Mouse (Mus musculus) midbrain, embryonic 15.5 days (tissue): ENCODE data around the gene Cdc42ep1. TPM values are rescaled to one million over a fixed set of nuclear protein-coding genes. Genes with fewer than 3 reads are reported as not detected.

Source experiments
- ATAC-seq: fragments of 200-750 bp; cut with Nextera tagmentation; replicated peaks from 2 replicates; pipeline ENCODE4 v1.8.0; 2017; ENCODE audit warnings: moderate TSS enrichment
- H3K27ac ChIP-seq: fragments of 300-500 bp; sonication (generic); 2 replicates; pipeline ENCODE4 v1.5.1; 2015; ENCODE audit warnings: mild to moderate bottlenecking, inconsistent platforms
- H3K27me3 ChIP-seq: fragments of 300-500 bp; sonication (generic); replicated peaks from 2 replicates; pipeline ENCODE4 v1.6.1; 2015; ENCODE audit warnings: inconsistent platforms
- H3K36me3 ChIP-seq: fragments of 300-500 bp; sonication (generic); replicated peaks from 2 replicates; pipeline ENCODE4 v1.6.1; 2015; ENCODE audit warnings: inconsistent platforms
- H3K4me1 ChIP-seq: fragments of 300-500 bp; sonication (generic); 2 replicates; pipeline ENCODE4 v1.6.1; 2015; ENCODE audit warnings: inconsistent platforms
- H3K4me2 ChIP-seq: fragments of 300-500 bp; sonication (generic); 2 replicates; pipeline ENCODE4 v1.6.1; 2015; ENCODE audit warnings: inconsistent platforms, mild to moderate bottlenecking, moderate library complexity
- H3K4me3 ChIP-seq: fragments of 300-500 bp; sonication (generic); 2 replicates; pipeline ENCODE4 v1.5.1; 2015; ENCODE audit warnings: mild to moderate bottlenecking, inconsistent platforms
- H3K9ac ChIP-seq: fragments of 300-500 bp; sonication (generic); 2 replicates; pipeline ENCODE4 v1.6.1; 2015; ENCODE audit warnings: mild to moderate bottlenecking, inconsistent platforms
- H3K9me3 ChIP-seq: fragments of 300-500 bp; sonication (generic); 2 replicates; pipeline ENCODE4 v1.6.1; 2016; ENCODE audit warnings: inconsistent platforms
- WGBS: fragments of 180-500 bp; shearing (Covaris S2); methylation state at CpG from one replicate; pipeline ENCODE4 v1.1.7; 2015; ENCODE audit warnings: mixed read lengths; 5-methylcytosine and 5-hydroxymethylcytosine counted together
- polyA plus RNA-seq: library from polyadenylated mRNA; unstranded; fragments of >200 nt; fragmentation: Nextera tagmentation; extraction: Ambion mirVana; gene quantifications from 2 replicates; pipeline ENCODE4 v1.2.1, GENCODE M21; 2015

The Cdc42ep1 gene
- polyA plus RNA-seq, 1 experiment from 2014 or later = 13.1 TPM

DNA sequence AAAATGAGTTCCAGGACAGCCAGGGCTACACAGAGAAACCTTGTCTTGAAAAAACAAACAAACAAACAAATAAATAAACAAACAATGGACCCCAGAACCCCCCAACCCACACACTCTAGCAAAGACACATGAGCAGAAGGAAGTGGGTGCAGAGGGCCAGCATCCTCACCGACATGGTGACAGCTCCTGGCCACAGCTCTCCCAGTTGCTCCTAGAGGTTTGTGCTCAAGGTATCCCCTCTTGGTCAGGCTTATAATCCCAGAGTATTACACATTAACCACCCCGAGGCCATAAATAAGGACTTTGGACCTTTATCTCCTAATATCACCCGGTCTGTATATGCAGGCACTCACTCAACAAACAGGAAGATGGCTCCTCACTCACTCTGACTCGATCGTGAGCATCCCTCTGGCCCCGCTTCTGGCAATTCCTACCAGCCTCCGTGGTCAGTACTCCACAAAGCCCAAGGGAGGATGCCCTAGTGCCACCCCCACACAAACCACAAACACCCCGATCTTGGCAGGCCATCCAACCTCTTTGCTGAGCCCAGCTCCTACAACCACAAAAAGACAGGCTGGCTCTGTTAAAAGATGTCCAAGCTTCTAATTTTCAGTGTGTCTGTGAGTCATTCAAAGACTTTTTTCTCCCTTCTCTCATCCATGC is 13.0 kb downstream of the Cdc42ep1 start, which contains the start of gene Lgals2:
TSS of gene Lgals2 (minus strand) at position 227 of the 663 bp plus-strand sequence.
- no peak for ATAC-seq
- no peak within 1 kb of the TSS for H3K4me3 ChIP-seq
- no peak within 1 kb of the TSS for H3K9ac ChIP-seq
- H3K4me1 ChIP-seq = 0 out of 2 replicates have a peak, but pooled peaks cover 3% of the 10 kb centered on the region
- no peak within 1 kb of the TSS for H3K4me2 ChIP-seq
- 72% methylated on average over 8 of the region's 8 CpGs for WGBS
- H3K27me3 ChIP-seq = no peaks in the 10 kb centered on the region
- H3K36me3 ChIP-seq = no peaks in the 10 kb centered on the region
- H3K27ac ChIP-seq = no peak within 1 kb of the TSS
- no peaks in the 10 kb centered on the region for H3K9me3 ChIP-seq

DNA sequence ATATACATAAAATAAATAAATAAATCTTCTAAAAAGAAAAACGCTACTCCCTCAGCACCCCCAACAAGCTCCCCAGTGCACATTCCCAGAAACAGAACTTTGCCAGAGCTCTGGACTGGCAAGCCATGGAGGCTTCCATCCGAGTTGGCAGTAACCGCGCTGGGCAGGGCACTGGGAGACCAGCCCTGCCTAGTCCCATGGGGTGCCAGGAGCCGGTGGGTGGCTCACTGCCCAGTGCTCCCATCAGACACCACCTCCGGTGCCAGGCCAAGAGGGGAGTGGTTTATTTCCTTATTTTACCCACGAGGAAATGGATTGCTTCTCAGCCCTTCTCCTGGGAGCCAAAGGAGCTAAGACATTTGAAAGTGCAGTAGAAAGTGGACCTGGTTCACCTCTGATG is 14.6 kb downstream of the Cdc42ep1 start:
- H3K9ac ChIP-seq = no peak overlapping the region
- H3K36me3 ChIP-seq = no peaks in the 10 kb centered on the region
- WGBS = 82% methylated on average over 7 of the region's 7 CpGs
- H3K4me3 ChIP-seq = no peak overlapping the region
- no peak for ATAC-seq
- H3K27me3 ChIP-seq = no peaks in the 10 kb centered on the region
- H3K9me3 ChIP-seq = no peaks in the 10 kb centered on the region
- H3K4me1 ChIP-seq = no peaks in the 10 kb centered on the region
- no peak overlapping the region for H3K27ac ChIP-seq
- no peak overlapping the region for H3K4me2 ChIP-seq

DNA sequence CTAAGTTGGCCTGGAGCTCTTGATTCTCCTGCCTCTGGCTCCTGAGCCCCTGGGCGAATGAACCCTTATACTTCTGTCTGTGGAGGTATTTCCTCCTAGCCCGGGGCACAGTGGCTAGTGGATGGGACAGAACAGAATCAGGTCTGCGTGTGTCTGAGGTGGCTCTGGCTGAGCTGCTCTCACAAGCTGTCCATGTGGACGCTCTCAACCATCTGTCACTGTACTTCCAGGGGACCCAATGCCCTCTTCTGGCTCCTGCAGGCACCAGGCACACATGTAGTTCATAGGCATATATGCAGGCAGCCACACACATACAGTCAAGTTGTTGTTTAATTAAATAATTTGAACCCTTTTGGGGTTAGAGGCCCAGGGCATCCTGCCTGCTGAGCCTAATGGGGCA is 16.9 kb downstream of the Cdc42ep1 start:
- Histone ChIP-seq H3K36me3 (no peaks in the 10 kb centered on the region), H3K9me3 (no peaks in the 10 kb centered on the region), H3K4me2 (no peak overlapping the region), H3K4me3 (no peak overlapping the region), H3K9ac (no peak overlapping the region), H3K27me3 (no peaks in the 10 kb centered on the region), H3K27ac (no peak overlapping the region), H3K4me1 (no peaks in the 10 kb centered on the region)
- 83% methylated on average over 4 of the region's 4 CpGs for WGBS
- ATAC-seq = no peak

DNA sequence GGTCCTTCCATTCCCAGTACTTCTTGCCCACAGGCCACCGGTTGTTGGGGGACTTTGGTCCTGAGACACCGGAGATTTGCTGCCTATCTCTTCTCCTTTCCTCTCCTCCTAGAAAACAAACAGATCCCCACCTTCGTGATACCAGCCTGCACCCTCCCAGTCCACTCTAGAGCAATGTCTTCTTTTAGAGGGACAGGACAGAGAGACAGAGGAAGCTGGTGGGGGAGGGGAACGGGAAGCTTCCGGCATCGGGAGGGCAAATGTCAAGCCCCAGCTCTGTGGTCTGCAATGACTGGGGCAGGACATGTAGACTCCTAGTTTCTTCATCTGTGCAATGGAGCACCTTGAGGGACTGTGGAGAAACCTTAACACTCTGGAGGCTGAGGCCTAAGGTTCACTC is 17.3 kb downstream of the Cdc42ep1 start:
- H3K9me3 ChIP-seq = no peaks in the 10 kb centered on the region
- no peak for ATAC-seq
- H3K36me3 ChIP-seq = no peaks in the 10 kb centered on the region
- H3K4me2 ChIP-seq = no peak overlapping the region
- H3K27me3 ChIP-seq = no peaks in the 10 kb centered on the region
- H3K4me1 ChIP-seq = no peaks in the 10 kb centered on the region
- no peak overlapping the region for H3K9ac ChIP-seq
- no peak overlapping the region for H3K4me3 ChIP-seq
- no peak overlapping the region for H3K27ac ChIP-seq
- WGBS = 78% methylated on average over 6 of the region's 6 CpGs

DNA sequence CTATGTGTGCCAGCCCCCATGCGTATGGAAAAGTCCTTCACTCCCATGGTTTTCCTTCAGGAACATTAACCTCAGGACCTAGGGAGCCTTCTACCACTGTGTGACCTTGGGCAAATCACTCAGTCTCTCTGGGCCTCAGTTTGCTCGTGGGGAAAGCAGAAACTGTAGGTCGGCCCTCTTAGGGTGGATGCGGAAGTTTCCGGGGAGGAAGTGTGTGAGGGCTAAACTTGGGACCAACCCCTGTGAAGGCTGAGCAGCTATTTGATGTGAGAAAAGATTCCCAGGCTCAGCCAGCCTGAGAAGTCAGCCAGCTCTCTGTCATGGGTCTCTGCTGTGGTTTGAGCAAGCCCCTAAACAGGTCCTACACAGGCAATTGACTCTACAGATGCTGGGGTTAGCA is 19.9 kb downstream of the Cdc42ep1 start:
- ATAC-seq = no peak
- Histone ChIP-seq H3K4me3 (no peak overlapping the region), H3K4me1 (no peaks in the 10 kb centered on the region), H3K9me3 (no peaks in the 10 kb centered on the region), H3K27ac (no peak overlapping the region), H3K9ac (no peak overlapping the region), H3K4me2 (no peak overlapping the region), H3K27me3 (no peaks in the 10 kb centered on the region), H3K36me3 (no peaks in the 10 kb centered on the region)
- 81% methylated on average over 5 of the region's 5 CpGs for WGBS

DNA sequence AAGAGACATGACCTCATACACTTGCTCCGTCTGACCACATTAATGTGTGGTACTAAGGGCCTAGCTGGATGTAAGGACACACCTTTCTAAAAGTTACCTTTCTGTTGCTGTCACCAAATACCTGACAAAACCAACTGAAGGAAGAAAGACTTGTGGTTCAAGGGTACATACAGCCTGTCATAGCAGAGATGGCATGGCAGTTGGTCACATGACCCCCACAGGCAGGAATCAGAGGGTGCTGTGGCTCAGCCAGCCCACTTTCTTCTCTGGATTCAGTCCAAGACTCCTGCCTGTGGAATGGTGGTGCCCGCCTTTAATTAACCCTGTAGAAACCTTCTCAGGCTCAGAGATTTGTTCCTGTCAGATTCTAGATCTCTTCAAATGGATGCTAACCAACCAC is 20.7 kb downstream of the Cdc42ep1 start:
- Histone ChIP-seq H3K4me2 (no peak overlapping the region), H3K9me3 (no peaks in the 10 kb centered on the region), H3K4me1 (no peaks in the 10 kb centered on the region), H3K27ac (no peak overlapping the region), H3K27me3 (no peaks in the 10 kb centered on the region), H3K4me3 (no peak overlapping the region), H3K9ac (no peak overlapping the region), H3K36me3 (no peaks in the 10 kb centered on the region)
- ATAC-seq = no peak
- 73% methylated on average over 2 of the region's 2 CpGs for WGBS

DNA sequence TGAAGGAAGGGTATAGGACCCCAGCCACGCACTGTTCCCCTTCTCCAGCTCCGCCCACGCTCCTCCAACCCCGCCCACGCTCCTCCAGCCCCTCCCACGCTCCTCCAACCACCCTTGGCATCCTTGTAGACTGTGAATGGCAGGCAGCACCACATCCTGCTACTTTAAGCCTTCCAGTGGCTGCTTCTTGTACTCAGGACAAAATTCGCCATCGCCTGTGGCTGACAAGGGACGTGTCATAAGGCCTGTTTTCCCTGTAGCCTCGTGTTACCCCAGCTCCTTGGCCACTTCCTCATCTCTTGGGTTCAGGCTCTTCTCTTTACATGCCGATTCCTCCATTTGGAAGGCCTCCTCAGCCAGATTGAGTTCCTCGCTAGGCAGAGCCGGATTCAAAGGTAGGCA is 21.4 kb downstream of the Cdc42ep1 start:
- 55% methylated on average over 13 of the region's 13 CpGs for WGBS
- H3K4me2 ChIP-seq = no peak overlapping the region
- H3K27ac ChIP-seq = no peak overlapping the region
- H3K9ac ChIP-seq = no peak overlapping the region
- no peaks in the 10 kb centered on the region for H3K27me3 ChIP-seq
- no peaks in the 10 kb centered on the region for H3K9me3 ChIP-seq
- H3K4me3 ChIP-seq = no peak overlapping the region
- no peaks in the 10 kb centered on the region for H3K36me3 ChIP-seq
- H3K4me1 ChIP-seq = no peaks in the 10 kb centered on the region
- ATAC-seq = no peak

DNA sequence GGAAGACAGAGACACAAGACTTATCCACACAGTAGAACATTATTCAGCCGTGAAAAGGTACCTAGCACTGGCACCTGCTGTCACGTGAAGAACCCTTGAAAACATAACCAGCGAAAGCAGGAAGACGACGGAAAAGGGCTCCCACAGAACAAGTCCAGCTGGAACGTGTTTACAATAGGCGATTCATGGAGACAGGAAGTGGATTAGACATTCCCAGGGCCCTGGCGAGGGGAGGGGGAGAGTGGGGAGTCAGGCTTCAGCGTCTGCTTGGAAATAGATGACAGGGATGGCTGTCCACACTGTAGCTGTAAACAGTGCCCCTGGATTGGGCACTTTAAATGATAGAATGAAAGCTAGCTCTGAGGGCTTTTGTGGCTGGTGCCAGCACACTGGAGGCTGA is 26.0 kb downstream of the Cdc42ep1 start:
- 18% methylated on average over 9 of the region's 9 CpGs for WGBS
- H3K36me3 ChIP-seq = no peaks in the 10 kb centered on the region
- H3K9ac ChIP-seq = no peak overlapping the region
- peak; percentile 66; the same call in 1 of the 2 replicates for ATAC-seq
- H3K27me3 ChIP-seq = no peaks in the 10 kb centered on the region
- no peaks in the 10 kb centered on the region; the same call in 1 of the 2 replicates for H3K4me1 ChIP-seq
- no peaks in the 10 kb centered on the region for H3K9me3 ChIP-seq
- peak overlapping the region; percentile 51 for H3K27ac ChIP-seq
- H3K4me3 ChIP-seq = no peak overlapping the region
- no peak overlapping the region for H3K4me2 ChIP-seq

DNA sequence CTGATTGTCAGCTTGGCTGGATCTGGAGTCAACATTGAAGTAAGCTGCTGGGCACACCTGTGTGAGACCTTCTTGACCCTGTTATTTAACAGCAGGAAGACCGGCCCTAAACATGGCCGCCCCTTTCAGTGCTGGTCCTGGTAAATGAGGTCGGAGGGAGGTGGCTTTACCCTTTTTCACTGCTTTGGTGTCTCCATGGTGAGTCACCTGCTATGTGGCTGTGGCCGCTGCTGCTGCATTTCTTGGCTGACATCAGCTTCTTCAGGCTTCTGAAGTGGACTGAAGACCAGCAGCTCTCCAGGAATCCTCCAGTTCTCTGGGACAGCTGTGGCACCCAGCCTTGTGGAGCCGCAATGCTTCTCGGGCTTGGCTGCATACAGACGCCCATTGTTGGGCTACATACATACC is 26.4 kb downstream of the Cdc42ep1 start:
- ATAC-seq = peak; percentile 24; the same call in 1 of the 2 replicates
- Histone ChIP-seq H3K4me3 (no peak overlapping the region), H3K27ac (peak overlapping the region; percentile 51), H3K4me2 (no peak overlapping the region), H3K36me3 (no peaks in the 10 kb centered on the region), H3K9me3 (no peaks in the 10 kb centered on the region), H3K9ac (no peak overlapping the region), H3K27me3 (no peaks in the 10 kb centered on the region), H3K4me1 (no peaks in the 10 kb centered on the region; the same call in 1 of the 2 replicates)
- WGBS = 41% methylated on average over 7 of the region's 7 CpGs

DNA sequence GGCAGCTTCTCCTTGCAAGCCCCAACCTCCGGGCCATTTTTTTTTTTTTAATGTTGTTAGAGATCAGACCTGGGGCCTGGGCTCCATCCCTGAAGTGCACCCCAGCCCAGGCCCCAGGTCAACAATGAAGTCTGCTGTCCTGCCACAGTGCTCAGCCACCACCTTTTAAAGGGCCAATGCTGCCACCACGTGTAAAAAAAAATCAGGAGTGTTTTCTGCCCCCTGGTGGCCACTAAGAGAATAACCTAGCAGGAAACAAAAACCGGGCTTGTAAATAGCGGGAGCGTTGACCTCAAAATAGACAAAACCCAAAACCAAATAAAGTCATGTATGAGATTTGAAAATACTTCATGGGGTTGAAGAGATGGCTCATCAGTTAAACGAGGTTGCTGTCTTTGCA is 27.4 kb downstream of the Cdc42ep1 start:
- ATAC-seq = no peak

DNA sequence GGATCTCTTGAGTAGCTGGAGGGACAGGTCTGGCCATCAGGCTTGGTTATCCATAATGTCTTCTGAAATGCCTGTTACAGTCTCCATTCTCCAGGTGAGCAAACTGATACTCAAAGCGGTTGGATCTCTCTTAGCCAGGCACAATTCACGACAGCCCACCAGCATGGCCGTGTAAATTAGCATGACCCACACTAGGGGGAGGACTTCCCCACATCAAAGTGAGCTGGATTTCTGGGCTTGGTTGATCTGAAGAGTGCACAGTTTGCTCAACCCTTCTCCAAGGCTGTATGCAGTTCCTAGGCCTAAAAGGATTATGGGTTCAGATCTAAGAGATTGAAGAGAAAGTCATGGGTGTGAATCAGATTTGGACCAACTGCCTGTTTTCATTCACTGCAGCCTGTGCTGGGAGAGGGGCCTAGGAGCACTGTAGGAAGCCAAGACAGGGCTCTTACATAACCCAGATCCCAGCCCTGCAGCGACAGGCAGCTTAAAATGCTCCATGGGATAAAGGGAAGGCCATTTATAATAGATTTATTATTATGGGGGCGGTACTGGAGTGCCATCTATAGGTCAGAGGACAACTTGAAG is 29.7 kb downstream of the Cdc42ep1 start:
- H3K4me1 ChIP-seq = peaks cover 15% of the 10 kb centered on the region
- H3K36me3 ChIP-seq = no peaks in the 10 kb centered on the region
- no peak for ATAC-seq
- no peak overlapping the region for H3K4me2 ChIP-seq
- no peaks in the 10 kb centered on the region for H3K9me3 ChIP-seq
- no peak overlapping the region for H3K27ac ChIP-seq
- no peaks in the 10 kb centered on the region for H3K27me3 ChIP-seq
- WGBS = 45% methylated on average over 5 of the region's 5 CpGs
- no peak overlapping the region for H3K9ac ChIP-seq
- H3K4me3 ChIP-seq = no peak overlapping the region

More for the DNA sequence above, 27.4 kb downstream of the Cdc42ep1 start:
- no peaks in the 10 kb centered on the region for H3K27me3 ChIP-seq
- H3K9me3 ChIP-seq = no peaks in the 10 kb centered on the region
- H3K9ac ChIP-seq = no peak overlapping the region
- H3K4me3 ChIP-seq = no peak overlapping the region
- 25% methylated on average over 6 of the region's 6 CpGs for WGBS
- H3K4me1 ChIP-seq = no peaks in the 10 kb centered on the region; the same call in 1 of the 2 replicates
- H3K36me3 ChIP-seq = no peaks in the 10 kb centered on the region
- H3K27ac ChIP-seq = no peak overlapping the region
- no peak overlapping the region for H3K4me2 ChIP-seq

DNA sequence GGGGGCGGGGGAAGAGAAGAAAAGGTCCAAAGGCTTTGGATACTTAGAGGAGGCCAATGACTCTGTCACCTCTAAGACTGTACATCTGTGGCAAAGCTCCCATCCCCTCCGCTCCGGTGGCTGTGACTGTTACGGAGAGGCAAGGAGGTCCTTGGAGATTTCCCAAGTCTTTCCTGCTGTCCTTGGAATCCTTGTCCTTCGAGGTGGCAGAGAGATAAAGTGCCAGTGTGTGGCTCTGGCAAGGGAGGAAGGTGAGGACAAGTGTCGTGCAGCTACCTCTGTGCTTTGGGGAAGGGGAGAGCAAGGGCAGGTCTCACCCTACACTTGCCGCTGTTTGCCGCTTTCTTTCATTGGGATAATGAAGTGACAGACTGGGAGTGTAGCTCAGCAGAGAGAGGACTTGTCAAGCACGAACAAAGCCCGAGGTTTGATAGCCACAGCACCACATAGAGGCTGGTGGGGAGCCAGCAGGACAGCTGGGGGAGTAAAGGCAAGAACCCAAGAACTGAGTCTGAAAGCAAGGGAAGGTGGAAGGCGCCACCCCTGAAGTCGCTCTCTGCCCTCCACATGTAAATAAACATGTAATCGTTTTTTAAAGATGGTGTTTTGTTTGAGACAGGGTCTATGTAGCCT is 31.5 kb downstream of the Cdc42ep1 start:
- Histone ChIP-seq H3K4me1 (peaks cover 22% of the 10 kb centered on the region), H3K4me2 (no peak overlapping the region), H3K27ac (no peak overlapping the region), H3K9ac (no peak overlapping the region), H3K36me3 (no peaks in the 10 kb centered on the region), H3K9me3 (no peaks in the 10 kb centered on the region), H3K4me3 (no peak overlapping the region), H3K27me3 (no peaks in the 10 kb centered on the region)
- no peak for ATAC-seq
- 48% methylated on average over 13 of the region's 13 CpGs for WGBS
